Comparison of ENCODE assay signal across 18 mouse cellular contexts in genomic region chr10:59402899-59403792, GRCm38 (mm10). TPM values are rescaled to one million over a fixed set of nuclear protein-coding genes. Genes with fewer than 3 reads are reported as not detected.
DNase-seq lines count a peak whose midpoint lies in the region; ATAC-seq lines count a peak whose summit lies in the region.
"Had no signal": no experiment of that assay in that cellular context is flagged by ENCODE, and none has a peak within 500 bp of the region (broad histone marks: within the 10 kb centered on the region; RNA-seq: fewer than 3 reads in every experiment).

Gene Pla2g12b, plus strand, starts transcription at chr10:59403660.

- H3K36me3 ChIP-seq in kidney, embryonic 14.5 days (ENCODE audit: control insufficient read depth, insufficient read depth, low read length): no peaks in the 10 kb centered on the region
- no peaks in the 10 kb centered on the region for H3K36me3 ChIP-seq in liver, embryonic 15.5 days (replicated peaks)
- H3K36me3 ChIP-seq: forebrain, embryonic 12.5 days; hindbrain, embryonic 12.5 days; limb, embryonic 13.5 days had no signal

- no peak within 1 kb of the TSS for H3K4me2 ChIP-seq in kidney, embryonic 14.5 days (replicated peaks; ENCODE audit: low read depth, low read length)
- H3K4me2 ChIP-seq in liver, embryonic 15.5 days: peak within 1 kb of the TSS; percentile 46
- H3K4me2 ChIP-seq: forebrain, embryonic 12.5 days; hindbrain, embryonic 12.5 days; limb, embryonic 13.5 days had no signal

- no peak within 1 kb of the TSS for H3K9ac ChIP-seq in kidney, embryonic 14.5 days (ENCODE audit: low read depth, low read length)
- H3K9ac ChIP-seq in liver, embryonic 15.5 days: no peak within 1 kb of the TSS
- H3K9ac ChIP-seq: forebrain, embryonic 12.5 days; hindbrain, embryonic 12.5 days; limb, embryonic 13.5 days had no signal

- no peak within 1 kb of the TSS for H3K27ac ChIP-seq in kidney, embryonic 14.5 days (ENCODE audit: low read depth, low read length)
- H3K27ac ChIP-seq in liver, embryonic 15.5 days (replicated peaks): peak within 1 kb of the TSS; percentile 68
- H3K27ac ChIP-seq: forebrain, embryonic 12.5 days; hindbrain, embryonic 12.5 days; limb, embryonic 13.5 days had no signal

- no peak within 1 kb of the TSS for H3K4me3 ChIP-seq in kidney, embryonic 14.5 days (ENCODE audit: low read length)
- peak within 1 kb of the TSS; percentile 47 for H3K4me3 ChIP-seq in liver, embryonic 15.5 days (replicated peaks)
- H3K4me3 ChIP-seq: forebrain, embryonic 12.5 days; hindbrain, embryonic 12.5 days; limb, embryonic 13.5 days had no signal

- 71% methylated on average over 21 of the region's 21 CpGs for WGBS in kidney, embryonic 14.5 days
- 48% methylated on average over 21 of the region's 21 CpGs for WGBS in liver, embryonic 15.5 days (ENCODE audit: insufficient replicate concordance)

- H3K27me3 ChIP-seq in kidney, embryonic 14.5 days (ENCODE audit: control insufficient read depth, insufficient read depth, low read length): no peaks in the 10 kb centered on the region
- H3K27me3 ChIP-seq in liver, embryonic 15.5 days: no peaks in the 10 kb centered on the region; the same call in 1 of the 2 replicates
- H3K27me3 ChIP-seq: forebrain, embryonic 12.5 days; hindbrain, embryonic 12.5 days; limb, embryonic 13.5 days had no signal

- peak; percentile 86 for DNase-seq in heart, adult 11 months
- DNase-seq in heart, postnatal 10 days: no peak
- no peak for DNase-seq in kidney, postnatal 14 days
- DNase-seq in urinary bladder, adult 2 months (ENCODE audit: low spot score): no peak
- DNase-seq in right cerebral cortex, postnatal 4 days: no peak
- DNase-seq: adrenal gland, postnatal 14 days; cerebellum, postnatal 14 days; kidney, adult 2 months; lung, postnatal 14 days had no signal

- H3K9me3 ChIP-seq in kidney, embryonic 14.5 days (ENCODE audit: control insufficient read depth, low read length): no peaks in the 10 kb centered on the region
- no peaks in the 10 kb centered on the region for H3K9me3 ChIP-seq in liver, embryonic 15.5 days (replicated peaks)
- H3K9me3 ChIP-seq: forebrain, embryonic 12.5 days; hindbrain, embryonic 12.5 days; limb, embryonic 13.5 days had no signal

- intact Hi-C loops in heart, postnatal 10 days (cut with DNase I): no loop called here

- H3K4me1 ChIP-seq in kidney, embryonic 14.5 days (ENCODE audit: control insufficient read depth, insufficient read depth, low read length): no peaks in the 10 kb centered on the region
- no peaks in the 10 kb centered on the region for H3K4me1 ChIP-seq in liver, embryonic 15.5 days (replicated peaks)
- H3K4me1 ChIP-seq: forebrain, embryonic 12.5 days had no signal

- peak; percentile 47; the same call in 1 of the 2 replicates for ATAC-seq in kidney, embryonic 14.5 days (ENCODE audit: low FRiP score, low TSS enrichment)
- peak; percentile 91 for ATAC-seq in liver, embryonic 15.5 days (ENCODE audit: insufficient read depth)
- ATAC-seq in frontal cortex, adult (ENCODE audit: low TSS enrichment): no peak

RNA-seq across cellular contexts. Expression of gene Pla2g12b, which starts in this region (rescaled TPM):
- not detected for total RNA-seq in heart, postnatal 10 days (2021)
- polyA plus RNA-seq in kidney, embryonic 14.5 days (2014; fragmentation: Nextera tagmentation; extraction: Ambion mirVana): 0.19 and 0.85 TPM in 2 replicates
- polyA plus RNA-seq in liver, embryonic 15.5 days (2015; fragmentation: Nextera tagmentation; extraction: Ambion mirVana): 54.1 and 54.2 TPM in 2 replicates
- polyA plus RNA-seq in urinary bladder, adult 2 months (2012; rRNA removed): 0.06 and 0.11 TPM in 2 replicates
- total RNA-seq: layer of hippocampus, adult 8-10 months; left cerebral cortex, adult 8-10 months; neutrophil, adult 5-6 weeks had no signal
- polyA plus RNA-seq: forebrain, embryonic 12.5 days; hindbrain, embryonic 12.5 days; limb, embryonic 13.5 days had no signal

Comparison
In these comparisons a context has a peak if more than half of its experiments do, and no peak if none do; other contexts are left out.
1. RNA of gene Pla2g12b (polyA plus RNA-seq): 54.1 to 54.2 TPM in liver, embryonic 15.5 days; 0.19 to 0.85 TPM in kidney, embryonic 14.5 days and 0.06 to 0.11 TPM in urinary bladder, adult 2 months; every median in the first group is over 10 times any median in the second.
2. Peak in ATAC-seq in kidney, embryonic 14.5 days; RNA of the gene not detected or under 1 TPM.